Mouse (Mus musculus) kidney, adult 2 months (tissue): ENCODE results near the gene Prmt3.

Experiments used
- CTCF ChIP-seq: fragments of 200-500 bp; conservative IDR thresholded peaks from 2 replicates; pipeline ENCODE4 v1.5.1; 2011; ENCODE audit warnings: low read depth, mild to moderate bottlenecking, control low read depth, low read length, moderate library complexity, mixed read lengths; ENCODE audit not compliant: insufficient read depth, insufficient read length
- POLR2A ChIP-seq: fragments of 200-500 bp; IDR thresholded peaks from one replicate; pipeline ENCODE4 v1.6.1; 2011; ENCODE audit warnings: low read depth, low read length, control low read depth

GRCm38 (mm10) chr7:49809100-49809499 lies 31.0 kb downstream of the Prmt3 start:
- TF ChIP-seq CTCF = no peak
- TF ChIP-seq POLR2A = no peak
